20 mouse cellular contexts compared by ENCODE assay signal in the genomic region with DNA sequence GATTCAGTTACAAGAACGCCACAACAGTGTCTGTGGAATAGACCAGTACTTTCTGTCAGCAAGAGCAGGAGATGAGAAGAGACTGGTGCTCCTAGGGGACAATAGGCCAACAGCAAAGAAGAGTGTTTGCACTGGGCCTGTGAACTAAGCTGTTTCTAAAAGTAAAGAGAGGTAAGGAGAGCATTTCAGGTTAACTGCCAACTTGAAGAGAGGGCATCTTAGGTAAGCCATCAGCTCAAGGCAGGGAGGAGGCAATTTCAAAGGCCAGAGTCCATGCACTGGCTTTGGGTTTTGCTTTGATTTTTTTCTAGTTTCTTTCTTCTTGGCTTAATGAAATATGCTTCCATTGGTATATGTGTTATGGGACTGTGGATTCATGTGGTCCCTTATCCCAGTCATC. TPM values are rescaled to one million over a fixed set of nuclear protein-coding genes. Genes with fewer than 3 reads are reported as not detected.
"Had no signal": no experiment of that assay in that cellular context is flagged by ENCODE, and none has a peak within 500 bp of the region (broad histone marks: within the 10 kb centered on the region; RNA-seq: fewer than 3 reads in every experiment).

No protein-coding gene starts in this region.

- H3K4me3 ChIP-seq: intestine, embryonic 15.5 days; limb, embryonic 12.5 days; limb, embryonic 15.5 days; liver, embryonic 13.5 days; midbrain, embryonic 12.5 days; midbrain, embryonic 15.5 days; neural tube, embryonic 12.5 days; neural tube, embryonic 15.5 days; stomach, embryonic 15.5 days had no signal

- H3K4me2 ChIP-seq: intestine, embryonic 15.5 days; limb, embryonic 12.5 days; limb, embryonic 15.5 days; liver, embryonic 13.5 days; midbrain, embryonic 12.5 days; midbrain, embryonic 15.5 days; neural tube, embryonic 12.5 days; neural tube, embryonic 15.5 days; stomach, embryonic 15.5 days had no signal

- H3K9ac ChIP-seq: intestine, embryonic 15.5 days; limb, embryonic 12.5 days; limb, embryonic 15.5 days; liver, embryonic 13.5 days; midbrain, embryonic 12.5 days; midbrain, embryonic 15.5 days; neural tube, embryonic 12.5 days; neural tube, embryonic 15.5 days; stomach, embryonic 15.5 days had no signal

- H3K27ac ChIP-seq: intestine, embryonic 15.5 days; kidney, postnatal 0 days; limb, embryonic 12.5 days; limb, embryonic 15.5 days; liver, embryonic 13.5 days; midbrain, embryonic 12.5 days; midbrain, embryonic 15.5 days; neural tube, embryonic 12.5 days; neural tube, embryonic 15.5 days; stomach, embryonic 15.5 days had no signal

- H3K36me3 ChIP-seq: intestine, embryonic 15.5 days; limb, embryonic 12.5 days; limb, embryonic 15.5 days; liver, embryonic 13.5 days; midbrain, embryonic 12.5 days; midbrain, embryonic 15.5 days; neural tube, embryonic 12.5 days; stomach, embryonic 15.5 days had no signal

- H3K9me3 ChIP-seq: intestine, embryonic 15.5 days; limb, embryonic 12.5 days; limb, embryonic 15.5 days; liver, embryonic 13.5 days; midbrain, embryonic 12.5 days; midbrain, embryonic 15.5 days; neural tube, embryonic 12.5 days; neural tube, embryonic 15.5 days; stomach, embryonic 15.5 days had no signal

- H3K27me3 ChIP-seq: intestine, embryonic 15.5 days; limb, embryonic 12.5 days; limb, embryonic 15.5 days; liver, embryonic 13.5 days; midbrain, embryonic 12.5 days; midbrain, embryonic 15.5 days; neural tube, embryonic 12.5 days; neural tube, embryonic 15.5 days; stomach, embryonic 15.5 days had no signal

- DNase-seq: left cerebral cortex, postnatal 4 days; liver, embryonic 13.5 days; lung, adult 2 months; lung, postnatal 14 days; right cerebral cortex, adult 18-20 months; right cerebral cortex, postnatal 14 days; spleen, adult 18-20 months; thymus, postnatal 25 days had no signal

- ATAC-seq: hindbrain, embryonic 16.5 days; intestine, embryonic 15.5 days; midbrain, embryonic 15.5 days had no signal

- H3K4me1 ChIP-seq: intestine, embryonic 15.5 days; limb, embryonic 12.5 days; limb, embryonic 15.5 days; liver, embryonic 13.5 days; midbrain, embryonic 12.5 days; neural tube, embryonic 12.5 days; stomach, embryonic 15.5 days had no signal

RNA-seq across cellular contexts. Expression of a gene that starts 7.4 kb away (rescaled TPM):
- polyA plus RNA-seq: intestine, embryonic 15.5 days; limb, embryonic 15.5 days; liver, embryonic 13.5 days; lung, adult 2 months; lung, embryonic 16.5 days; stomach, embryonic 15.5 days; thymus, postnatal 0 days had no signal
